Mouse (Mus musculus) liver, embryonic 18 days (tissue): Measurements from ENCODE around the gene Inpp5k. TPM values are rescaled to one million over a fixed set of nuclear protein-coding genes. Genes with fewer than 3 reads are reported as not detected.

ENCODE experiments used
- polyA plus RNA-seq: library from polyadenylated mRNA; depleted of rRNA; stranded (reverse); fragments of >200 nt; gene quantifications from 2 replicates; pipeline ENCODE4 v1.2.3, GENCODE M21; 2012; rRNA removed

Gene Inpp5k
- 16.7 and 18.8 TPM in 2 replicates for polyA plus RNA-seq

GRCm38 (mm10) chr11:75630645-75631229 is at the start of gene Inpp5k:
Inpp5k (plus strand) TSS chr11:75630988.

DNA sequence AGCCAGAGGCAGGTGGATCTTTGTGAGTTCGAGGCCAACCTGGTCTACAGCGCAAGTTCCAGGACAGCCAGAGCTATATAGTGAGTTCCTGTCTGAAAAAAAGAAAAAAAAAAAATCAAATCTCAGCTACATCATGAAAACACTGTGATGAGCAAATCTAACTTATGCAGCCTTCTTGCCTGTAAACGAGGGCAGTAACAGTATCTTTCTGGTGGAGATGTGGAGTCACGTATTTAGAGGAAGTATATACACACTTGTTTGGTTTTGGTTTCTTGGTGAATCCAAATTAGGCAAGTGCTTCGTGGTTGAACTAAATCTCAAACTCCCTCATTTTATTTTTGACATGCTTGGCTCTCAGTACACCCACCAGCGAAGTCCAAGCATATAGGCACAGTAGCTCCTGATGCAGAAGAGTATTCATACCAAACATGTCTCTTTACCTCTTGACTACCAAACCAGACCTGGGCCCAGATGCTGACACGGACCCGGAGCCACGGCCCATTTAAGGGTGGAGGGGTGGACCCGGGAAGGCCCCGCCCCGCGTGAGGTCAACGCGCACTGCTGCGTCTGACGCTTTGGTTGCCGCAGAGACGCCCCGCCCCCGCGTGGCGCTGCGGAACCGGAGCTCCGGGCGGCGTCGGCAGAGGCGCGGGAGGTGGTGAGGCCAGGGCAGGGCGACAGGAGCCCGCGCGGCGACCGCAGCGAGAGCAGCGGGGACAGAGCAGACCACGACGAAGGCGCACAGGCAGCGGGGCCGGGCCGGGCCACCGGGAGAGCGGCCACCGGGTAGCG is 43.1 kb upstream of the Inpp5k start, which contains the start of gene Pitpna:
Gene Pitpna (plus strand): TSS at position 605 of the 792 bp plus-strand sequence.

DNA sequence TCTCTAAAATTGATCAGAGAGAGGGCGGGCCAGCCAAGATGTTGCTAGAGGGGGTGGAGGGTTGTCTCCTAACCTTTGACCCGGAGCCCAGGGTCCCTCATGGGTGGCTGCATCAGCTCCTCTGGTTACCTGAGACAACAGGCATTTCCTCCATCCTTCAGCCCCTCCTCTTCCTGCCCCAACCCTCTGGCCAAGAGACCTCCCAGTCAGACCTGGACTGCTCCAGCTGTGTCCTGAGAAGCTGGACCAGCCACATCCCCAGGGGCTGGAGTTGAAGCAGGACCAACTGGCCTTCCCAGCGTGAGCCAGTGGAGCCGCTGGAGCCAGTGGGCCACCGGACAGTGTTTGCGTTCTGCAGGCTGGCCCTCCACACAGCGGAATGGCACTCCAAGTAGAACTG is 19.5 kb downstream of the Inpp5k start, which contains the start of gene Myo1c:
Gene Myo1c (plus strand): TSS at position 194 of the 400 bp plus-strand sequence.

GRCm38 (mm10) chr11:75678747-75679438 is 48.1 kb downstream of the Inpp5k start, which contains the start of gene Crk:
Crk (plus strand) TSS chr11:75679259.

Other genes starting within 250 kb of the Inpp5k start
- 258 and 287 TPM in 2 replicates for gene Serpinf1, start 208.3 kb upstream of the Inpp5k start, polyA plus RNA-seq
- gene Serpinf2, start 191.4 kb upstream of the Inpp5k start, polyA plus RNA-seq = 893 and 902 TPM in 2 replicates
- 10.1 and 11.8 TPM in 2 replicates for gene Wdr81, start 176.3 kb upstream of the Inpp5k start, polyA plus RNA-seq
- gene Tlcd2, start 169.3 kb upstream of the Inpp5k start, polyA plus RNA-seq = 11.5 and 18.6 TPM in 2 replicates
- gene Prpf8, start 144.2 kb upstream of the Inpp5k start, polyA plus RNA-seq = 27.8 and 32.4 TPM in 2 replicates
- 8.7 and 9.7 TPM in 2 replicates for gene Rilp, start 120.9 kb upstream of the Inpp5k start, polyA plus RNA-seq
- 4.7 and 4.8 TPM in 2 replicates for gene Scarf1, start 117.4 kb upstream of the Inpp5k start, polyA plus RNA-seq
- 3.7 and 4.3 TPM in 2 replicates for gene Slc43a2, start 99.3 kb upstream of the Inpp5k start, polyA plus RNA-seq
- 31.1 and 31.4 TPM in 2 replicates for gene Pitpna, start 42.9 kb upstream of the Inpp5k start, polyA plus RNA-seq
- 31.0 and 38.8 TPM in 2 replicates for gene Myo1c, start 19.5 kb downstream of the Inpp5k start, polyA plus RNA-seq
- gene Crk, start 48.3 kb downstream of the Inpp5k start, polyA plus RNA-seq = 23.2 and 23.9 TPM in 2 replicates
- gene Ywhae, start 101.9 kb downstream of the Inpp5k start, polyA plus RNA-seq = 167 and 177 TPM in 2 replicates
- gene Doc2b, start 165.1 kb downstream of the Inpp5k start, polyA plus RNA-seq = 0.01 and 0.02 TPM in 2 replicates